In the genomic region with DNA sequence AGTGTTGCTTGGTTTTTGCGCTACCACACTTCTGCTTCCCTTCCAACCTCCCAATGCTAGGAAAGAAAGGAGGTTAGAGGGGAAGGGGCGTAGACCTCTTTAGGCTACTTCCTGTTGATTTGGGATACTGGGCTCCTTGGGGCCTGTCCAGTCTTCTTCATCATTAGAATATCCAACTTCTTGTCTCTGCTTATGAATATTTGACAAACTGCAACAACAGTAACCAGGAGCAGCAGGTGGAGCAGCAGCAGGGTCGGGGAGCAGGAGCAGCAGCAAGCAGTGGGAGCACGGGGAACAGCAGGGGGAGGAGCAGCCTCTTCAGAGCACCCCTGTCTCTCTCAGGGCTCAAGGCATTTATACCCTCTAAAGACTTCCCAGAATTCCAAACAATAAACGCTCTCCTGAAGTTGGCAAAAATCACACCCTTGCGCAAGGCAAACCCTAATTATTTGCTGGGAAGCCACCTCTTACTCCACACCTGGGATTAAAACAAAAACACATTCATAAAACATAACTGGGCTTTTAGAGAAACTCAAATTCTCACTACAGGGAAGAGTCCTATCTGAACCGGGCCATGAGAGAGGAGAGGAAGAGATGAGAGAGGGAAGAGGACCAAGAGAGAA, we compare ENCODE assay signal across 10 mouse cellular contexts. TPM values are rescaled to one million over a fixed set of nuclear protein-coding genes. Genes with fewer than 3 reads are reported as not detected.
A peak's percentile ranks its signal among the peaks of the same experiment; 100 is the strongest.
DNase-seq lines count a peak whose midpoint lies in the region; ATAC-seq and TF ChIP-seq lines count a peak whose summit lies in the region.
"Had no signal": no experiment of that assay in that cellular context is flagged by ENCODE, and none has a peak within 500 bp of the region (broad histone marks: within the 10 kb centered on the region; RNA-seq: fewer than 3 reads in every experiment).

No protein-coding gene starts in this region.

- peaks cover 23% of the 10 kb centered on the region for H3K36me3 ChIP-seq in heart, embryonic 13.5 days
- H3K36me3 ChIP-seq in ES-Bruce4 (ENCODE audit: control insufficient read depth, insufficient read depth, low read length, poor library complexity, severe bottlenecking) (peaks cover 8% of the 10 kb centered on the region), macrophage (ENCODE audit: inconsistent target) (no peaks in the 10 kb centered on the region)
- peaks cover 4% of the 10 kb centered on the region for H3K36me3 ChIP-seq in heart, embryonic 16.5 days (ENCODE audit: control insufficient read depth, insufficient read depth)

- DNase-seq in heart, adult 9 months (ENCODE audit: low spot score in 2 of 2) = no peak
- no peak for DNase-seq in cerebellum, adult 18-20 months
- DNase-seq in ovary, postnatal 14 days (ENCODE audit: low spot score) = no peak
- DNase-seq in MN1 (ENCODE audit: low spot score) = no peak

- peak overlapping the region; percentile 90 for H3K9ac ChIP-seq in heart, embryonic 13.5 days
- H3K9ac ChIP-seq in ES-Bruce4 (ENCODE audit: low read depth, poor library complexity, severe bottlenecking) = peak overlapping the region; percentile 83
- H3K9ac ChIP-seq in heart, embryonic 16.5 days (ENCODE audit: low read length) = peak overlapping the region; percentile 92

- H3K27me3 ChIP-seq in heart, embryonic 13.5 days (replicated peaks) = no peaks in the 10 kb centered on the region
- no peaks in the 10 kb centered on the region for H3K27me3 ChIP-seq in ES-Bruce4 (ENCODE audit: control insufficient read depth, insufficient read depth, low read length, poor library complexity, severe bottlenecking)
- no peaks in the 10 kb centered on the region for H3K27me3 ChIP-seq in heart, embryonic 16.5 days (ENCODE audit: control insufficient read depth, insufficient read depth, low read length)
- H3K27me3 ChIP-seq: Patski had no signal

- peak overlapping the region; percentile 96 for H3K27ac ChIP-seq in heart, embryonic 13.5 days (replicated peaks)
- H3K27ac ChIP-seq in ES-Bruce4 (ENCODE audit: insufficient read depth, low read length) = peak overlapping the region; percentile 86
- H3K27ac ChIP-seq in heart, embryonic 16.5 days (ENCODE audit: low read length) = peak overlapping the region; percentile 98
- H3K27ac ChIP-seq in macrophage = peak overlapping the region; percentile 94

- WGBS in heart, embryonic 13.5 days = 76% methylated on average over 7 of the region's 7 CpGs
- WGBS in heart, embryonic 16.5 days = 74% methylated on average over 7 of the region's 7 CpGs
- 55% methylated on average over 6 of the region's 7 CpGs for WGBS in macrophage (ENCODE audit: missing documents)

- no peak for ATAC-seq in heart, embryonic 13.5 days (ENCODE audit: extremely low read depth, insufficient number of reproducible peaks, low FRiP score, low TSS enrichment)
- ATAC-seq in heart, embryonic 16.5 days (replicated peaks; ENCODE audit: extremely low read depth, insufficient read depth, low FRiP score) = no peak

- TF ChIP-seq CTCF in ES-Bruce4 (IDR thresholded peaks at IDR 0.05; ENCODE audit: low read depth, low read length) = no peak

- TF ChIP-seq EP300 in ES-Bruce4 (IDR thresholded peaks at IDR 0.05; ENCODE audit: insufficient read depth, low read depth, low read length) = no peak

- TF ChIP-seq POLR2A in ES-Bruce4 (IDR thresholded peaks at IDR 0.05; ENCODE audit: insufficient read depth, low read length) = no peak

- peaks cover 36% of the 10 kb centered on the region for H3K79me2 ChIP-seq in macrophage (ENCODE audit: inconsistent target)

- H3K9me3 ChIP-seq in heart, embryonic 13.5 days = no peaks in the 10 kb centered on the region
- H3K9me3 ChIP-seq in ES-Bruce4 (replicated peaks; ENCODE audit: control insufficient read depth, insufficient read depth, low read length, poor library complexity, severe bottlenecking) = no peaks in the 10 kb centered on the region
- no peaks in the 10 kb centered on the region for H3K9me3 ChIP-seq in heart, embryonic 16.5 days (replicated peaks; ENCODE audit: control insufficient read depth, low read length)

- peaks cover 32% of the 10 kb centered on the region for H3K4me1 ChIP-seq in heart, embryonic 13.5 days
- no peaks in the 10 kb centered on the region for H3K4me1 ChIP-seq in ES-Bruce4 (ENCODE audit: control insufficient read depth, insufficient read depth, low read length)
- H3K4me1 ChIP-seq in heart, embryonic 16.5 days (ENCODE audit: control insufficient read depth, insufficient read depth, low read length) = peaks cover 18% of the 10 kb centered on the region

- H3K4me3 ChIP-seq in heart, embryonic 13.5 days = peak overlapping the region; percentile 68
- peak overlapping the region; percentile 92 for H3K4me3 ChIP-seq in ES-Bruce4 (ENCODE audit: low read depth, low read length)
- H3K4me3 ChIP-seq in heart, embryonic 16.5 days (ENCODE audit: low read length) = peak overlapping the region; percentile 77
- H3K4me3 ChIP-seq in macrophage (ENCODE audit: inconsistent target) = peak overlapping the region; percentile 88

- H3K4me2 ChIP-seq in heart, embryonic 13.5 days = peak overlapping the region; percentile 87
- H3K4me2 ChIP-seq in heart, embryonic 16.5 days (ENCODE audit: low read depth, low read length) = peak overlapping the region; percentile 86

RNA-seq across cellular contexts. Expression of gene Birc5, which starts 1.3 kb away (rescaled TPM):
- polyA plus RNA-seq in heart, embryonic 13.5 days (2015; fragmentation: Nextera tagmentation; extraction: Ambion mirVana) = 228 and 260 TPM in 2 replicates
- polyA plus RNA-seq in ES-Bruce4 (2011; ENCODE audit: insufficient read depth, insufficient read length, low read depth, missing spikeins) = 171 and 183 TPM in 2 replicates
- polyA plus RNA-seq in heart, embryonic 16.5 days (2015; fragmentation: Nextera tagmentation; extraction: Ambion mirVana) = 228 and 244 TPM in 2 replicates
- 10 to 100 TPM in 2 of 26 experiments, 1 to 10 TPM in 23, under 1 TPM in 1; 0.80 to 16.5 (median 4.9) TPM for total RNA-seq in macrophage (2018; cell fraction: chromatin; rRNA removed)
- total RNA-seq in macrophage (2018; cell fraction: cytosol; rRNA removed) = 10 to 100 TPM in 3 of 26 experiments, 1 to 10 TPM in 23; 1.3 to 12.6 (median 4.6) TPM
- 10 to 100 TPM in 1 of 26 experiments, 1 to 10 TPM in 25; 1.6 to 19.6 (median 3.5) TPM for total RNA-seq in macrophage (2018; cell fraction: nucleus; rRNA removed)
- 1.7 to 21.0 TPM (median 16.6 TPM) in 3 replicates for polyA plus RNA-seq in macrophage (2018)

RNA-seq across cellular contexts. Expression of gene Tmem235, which starts 12.8 kb away (rescaled TPM):
- polyA plus RNA-seq in heart, embryonic 13.5 days (2015; fragmentation: Nextera tagmentation; extraction: Ambion mirVana) = not detected in 2 replicates
- polyA plus RNA-seq in ES-Bruce4 (2011; ENCODE audit: insufficient read depth, insufficient read length, low read depth, missing spikeins) (0.37 TPM in 1 of 2 replicates, not detected in the other), macrophage (2018) (not detected in 3 replicates)
- polyA plus RNA-seq in heart, embryonic 16.5 days (2015; fragmentation: Nextera tagmentation; extraction: Ambion mirVana) = not detected in 2 replicates
- under 1 TPM in 2 of 26 experiments, not detected in 24; 0.45 to 0.88 TPM for total RNA-seq in macrophage (2018; cell fraction: chromatin; rRNA removed)
- total RNA-seq in macrophage (2018; cell fraction: cytosol; rRNA removed) = not detected
- total RNA-seq in macrophage (2018; cell fraction: nucleus; rRNA removed) = under 1 TPM in 1 of 26 experiments, not detected in 25; 0.37 TPM
- total RNA-seq: hematopoietic stem cell, adult 5-6 weeks had no signal

RNA-seq across cellular contexts. Expression of gene Tk1, which starts 21.8 kb away (rescaled TPM):
- 97.6 and 109 TPM in 2 replicates for polyA plus RNA-seq in heart, embryonic 13.5 days (2015; fragmentation: Nextera tagmentation; extraction: Ambion mirVana)
- polyA plus RNA-seq in ES-Bruce4 (2011; ENCODE audit: insufficient read depth, insufficient read length, low read depth, missing spikeins) (35.7 and 40.3 TPM in 2 replicates), macrophage (2018) (1.1 to 37.4 TPM (median 6.2 TPM) in 3 replicates)
- 108 and 114 TPM in 2 replicates for polyA plus RNA-seq in heart, embryonic 16.5 days (2015; fragmentation: Nextera tagmentation; extraction: Ambion mirVana)
- 10 to 100 TPM in 14 of 26 experiments, 1 to 10 TPM in 11, under 1 TPM in 1; 0.92 to 30.5 (median 10.2) TPM for total RNA-seq in macrophage (2018; cell fraction: chromatin; rRNA removed)
- 1 to 10 TPM; 1.9 to 7.2 (median 3.2) TPM for total RNA-seq in macrophage (2018; cell fraction: cytosol; rRNA removed)
- 10 to 100 TPM in 3 of 26 experiments, 1 to 10 TPM in 22, under 1 TPM in 1; 0.86 to 80.6 (median 3.9) TPM for total RNA-seq in macrophage (2018; cell fraction: nucleus; rRNA removed)

RNA-seq across cellular contexts. Expression of gene Afmid, which starts 22.0 kb away (rescaled TPM):
- polyA plus RNA-seq in heart, embryonic 13.5 days (2015; fragmentation: Nextera tagmentation; extraction: Ambion mirVana) = 12.6 and 12.7 TPM in 2 replicates
- polyA plus RNA-seq in ES-Bruce4 (2011; ENCODE audit: insufficient read depth, insufficient read length, low read depth, missing spikeins) (3.6 and 5.0 TPM in 2 replicates), macrophage (2018) (2.9 to 4.4 TPM (median 3.6 TPM) in 3 replicates)
- 17.5 and 20.8 TPM in 2 replicates for polyA plus RNA-seq in heart, embryonic 16.5 days (2015; fragmentation: Nextera tagmentation; extraction: Ambion mirVana)
- 10 to 100 TPM in 23 of 26 experiments, 1 to 10 TPM in 3; 3.2 to 34.1 (median 21.9) TPM for total RNA-seq in macrophage (2018; cell fraction: chromatin; rRNA removed)
- 1 to 10 TPM; 1.0 to 3.6 (median 2.4) TPM for total RNA-seq in macrophage (2018; cell fraction: cytosol; rRNA removed)
- total RNA-seq in macrophage (2018; cell fraction: nucleus; rRNA removed) = 10 to 100 TPM in 12 of 26 experiments, 1 to 10 TPM in 14; 3.3 to 19.8 (median 9.4) TPM

RNA-seq across cellular contexts. Expression of gene Tha1, which starts 25.6 kb away (rescaled TPM):
- polyA plus RNA-seq in heart, embryonic 13.5 days (2015; fragmentation: Nextera tagmentation; extraction: Ambion mirVana) = 4.6 and 5.4 TPM in 2 replicates
- polyA plus RNA-seq in ES-Bruce4 (2011; ENCODE audit: insufficient read depth, insufficient read length, low read depth, missing spikeins) (0.52 and 1.1 TPM in 2 replicates), macrophage (2018) (3.0 to 8.4 TPM (median 4.9 TPM) in 3 replicates)
- polyA plus RNA-seq in heart, embryonic 16.5 days (2015; fragmentation: Nextera tagmentation; extraction: Ambion mirVana) = 6.5 and 7.4 TPM in 2 replicates
- 10 to 100 TPM; 12.7 to 60.0 (median 22.5) TPM for total RNA-seq in macrophage (2018; cell fraction: chromatin; rRNA removed)
- total RNA-seq in macrophage (2018; cell fraction: cytosol; rRNA removed) = 10 to 100 TPM in 1 of 26 experiments, 1 to 10 TPM in 25; 2.6 to 10.4 (median 6.4) TPM
- total RNA-seq in macrophage (2018; cell fraction: nucleus; rRNA removed) = 10 to 100 TPM in 25 of 26 experiments, 1 to 10 TPM in 1; 9.3 to 48.0 (median 19.3) TPM
